Mouse (Mus musculus): Measurements from ENCODE around the gene Ncf2.

GRCm38 (mm10) chr1:152838026-152838702 lies 38.2 kb downstream of the Ncf2 start:
- TF ChIP-seq HCFC1 (IDR thresholded peaks at IDR 0.05; ENCODE audit: borderline replicate concordance, insufficient read depth, low read length) (no peak), ZC3H11A (IDR thresholded peaks at IDR 0.05; ENCODE audit: borderline replicate concordance, low read depth, low read length) (no peak), ZNF384 (IDR thresholded peaks at IDR 0.05; ENCODE audit: low read depth, low read length) (no peak), MAFK (IDR thresholded peaks at IDR 0.05; ENCODE audit: insufficient read depth, low read depth, low read length) (no peak), CHD2 (IDR thresholded peaks at IDR 0.05; ENCODE audit: low read depth, low read length) (no peak)

Data from ES-E14 (cell line).